In the genomic region with DNA sequence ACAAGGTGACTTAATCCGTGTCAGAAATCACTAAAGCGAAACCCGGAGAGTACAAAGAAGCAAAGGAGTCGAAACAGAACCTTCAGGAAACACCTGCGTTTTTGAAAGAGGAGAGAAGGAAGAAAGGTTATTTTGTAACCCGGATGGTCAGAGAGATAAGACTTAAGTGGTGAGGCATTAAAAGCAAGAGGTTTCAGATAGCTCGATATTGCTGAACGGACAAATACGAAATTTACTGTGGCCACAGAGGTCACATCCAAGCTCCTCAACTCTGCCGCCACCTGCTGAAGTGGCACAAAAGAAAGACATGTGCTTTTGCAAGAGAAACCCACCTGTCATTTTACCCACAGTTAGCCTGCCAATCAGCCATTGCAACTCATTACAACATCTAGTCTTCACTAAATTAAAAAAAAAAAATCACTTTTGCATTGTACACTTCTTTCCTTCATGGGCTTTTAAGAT, we compare ENCODE assay signal across 7 mouse cellular contexts. TPM values are rescaled to one million over a fixed set of nuclear protein-coding genes. Genes with fewer than 3 reads are reported as not detected.
DNase-seq lines count a peak whose midpoint lies in the region; ATAC-seq and TF ChIP-seq lines count a peak whose summit lies in the region.

No protein-coding gene starts in this region.

- TF ChIP-seq EP300 in stomach, postnatal 0 days (optimal IDR thresholded peaks at IDR 0.05) = no peak

- peak; percentile 11 for DNase-seq in ovary, postnatal 36 days (ENCODE audit: low spot score)
- DNase-seq in ovary, postnatal 10 days (ENCODE audit: low spot score) = no peak
- no peak for DNase-seq in hindbrain, postnatal 0 days (ENCODE audit: low spot score)
- peak; percentile 24 for DNase-seq in liver, embryonic 13.5 days
- DNase-seq in stomach, postnatal 0 days (ENCODE audit: low spot score) = no peak

- TF ChIP-seq POLR2A in cortical plate, adult 2 months (IDR thresholded peaks at IDR 0.05; ENCODE audit: extremely low read depth, insufficient read depth, low read length) = no peak

- TF ChIP-seq CTCF in cortical plate, adult 2 months (IDR thresholded peaks at IDR 0.05; ENCODE audit: extremely low read depth, insufficient read depth, low read length) = no peak
- TF ChIP-seq CTCF in hindbrain, postnatal 0 days (IDR thresholded peaks at IDR 0.05; ENCODE audit: low read depth) = no peak
- 0 out of 2 replicates have a peak, but pooled peaks have one; percentile 14 for TF ChIP-seq CTCF in stomach, postnatal 0 days (IDR thresholded peaks at IDR 0.05; ENCODE audit: low read depth)

- peak overlapping the region; percentile 61 for H3K4me2 ChIP-seq in hindbrain, postnatal 0 days (ENCODE audit: low read depth, low read length)
- peak overlapping the region; percentile 72 for H3K4me2 ChIP-seq in liver, embryonic 13.5 days
- H3K4me2 ChIP-seq in stomach, postnatal 0 days (replicated peaks; ENCODE audit: low read depth) = peak overlapping the region; percentile 60

- H3K9ac ChIP-seq in hindbrain, postnatal 0 days (replicated peaks; ENCODE audit: low read length) = peak overlapping the region; percentile 37; the same call in 1 of the 2 replicates
- peak overlapping the region; percentile 92 for H3K9ac ChIP-seq in liver, embryonic 13.5 days
- peak overlapping the region; percentile 61; the same call in 1 of the 2 replicates for H3K9ac ChIP-seq in stomach, postnatal 0 days (ENCODE audit: low read length)

- H3K27me3 ChIP-seq in hindbrain, postnatal 0 days (ENCODE audit: insufficient read depth, low read length) = no peaks in the 10 kb centered on the region
- H3K27me3 ChIP-seq in liver, embryonic 13.5 days = no peaks in the 10 kb centered on the region
- no peaks in the 10 kb centered on the region for H3K27me3 ChIP-seq in stomach, postnatal 0 days (ENCODE audit: control insufficient read depth, insufficient read depth, low read length)

- H3K4me3 ChIP-seq in cortical plate, adult 2 months (ENCODE audit: insufficient read depth, low read length) = peak overlapping the region; percentile 48; the same call in 1 of the 2 replicates
- H3K4me3 ChIP-seq in hindbrain, postnatal 0 days (ENCODE audit: low read length) = peak overlapping the region; percentile 89
- peak overlapping the region; percentile 92 for H3K4me3 ChIP-seq in liver, embryonic 13.5 days (replicated peaks)
- H3K4me3 ChIP-seq in stomach, postnatal 0 days (ENCODE audit: low read depth, low read length) = peak overlapping the region; percentile 94; the same call in 1 of the 2 replicates

- H3K27ac ChIP-seq in cortical plate, adult 2 months (ENCODE audit: insufficient read depth, low read length) = no peak overlapping the region
- no peak overlapping the region for H3K27ac ChIP-seq in hindbrain, postnatal 0 days
- H3K27ac ChIP-seq in liver, embryonic 13.5 days = peak overlapping the region; percentile 44
- H3K27ac ChIP-seq in stomach, postnatal 0 days (replicated peaks) = peak overlapping the region; percentile 49; the same call in 1 of the 2 replicates

- no peak for ATAC-seq in hindbrain, postnatal 0 days
- no peak for ATAC-seq in liver, embryonic 13.5 days (ENCODE audit: low read depth)
- ATAC-seq in stomach, postnatal 0 days (ENCODE audit: low FRiP score, low TSS enrichment) = no peak
- no peak for ATAC-seq in frontal cortex, adult (ENCODE audit: low TSS enrichment)

- H3K4me1 ChIP-seq in cortical plate, adult 2 months (ENCODE audit: control insufficient read depth, insufficient read depth, low read length) = peaks cover 2% of the 10 kb centered on the region; the same call in 1 of the 2 replicates
- H3K4me1 ChIP-seq in hindbrain, postnatal 0 days (ENCODE audit: insufficient read depth, low read length) = peaks cover 11% of the 10 kb centered on the region; the same call in 1 of the 2 replicates
- peaks cover 50% of the 10 kb centered on the region for H3K4me1 ChIP-seq in liver, embryonic 13.5 days (replicated peaks)
- no peaks in the 10 kb centered on the region for H3K4me1 ChIP-seq in stomach, postnatal 0 days (replicated peaks; ENCODE audit: control insufficient read depth, insufficient read depth)

- H3K9me3 ChIP-seq in hindbrain, postnatal 0 days (ENCODE audit: low read length) = no peaks in the 10 kb centered on the region
- no peaks in the 10 kb centered on the region for H3K9me3 ChIP-seq in liver, embryonic 13.5 days (replicated peaks)
- no peaks in the 10 kb centered on the region for H3K9me3 ChIP-seq in stomach, postnatal 0 days (ENCODE audit: control insufficient read depth, low read length)

- WGBS in hindbrain, postnatal 0 days = 74% methylated on average over 10 of the region's 10 CpGs
- WGBS in liver, embryonic 13.5 days (ENCODE audit: insufficient replicate concordance) = 9% methylated on average over 10 of the region's 10 CpGs
- 50% methylated on average over 10 of the region's 10 CpGs for WGBS in stomach, postnatal 0 days

- no peaks in the 10 kb centered on the region for H3K36me3 ChIP-seq in hindbrain, postnatal 0 days (ENCODE audit: insufficient read depth, low read length)
- H3K36me3 ChIP-seq in liver, embryonic 13.5 days = no peaks in the 10 kb centered on the region
- H3K36me3 ChIP-seq in stomach, postnatal 0 days (ENCODE audit: control insufficient read depth, insufficient read depth, low read length) = no peaks in the 10 kb centered on the region

RNA-seq across cellular contexts. Expression of gene Edem3, which starts 1.1 kb away (rescaled TPM):
- polyA plus RNA-seq in cortical plate, adult 2 months (2012; rRNA removed) = 14.7 and 15.2 TPM in 2 replicates
- 28.4 and 35.5 TPM in 2 replicates for total RNA-seq in hindbrain, postnatal 0 days (2014; rRNA removed)
- polyA plus RNA-seq in hindbrain, postnatal 0 days (2015; fragmentation: Nextera tagmentation; extraction: Ambion mirVana) = 10.1 and 10.8 TPM in 2 replicates
- 5.6 and 8.7 TPM in 2 replicates for polyA plus RNA-seq in liver, embryonic 13.5 days (2015; fragmentation: Nextera tagmentation; extraction: Ambion mirVana)
- polyA plus RNA-seq in stomach, postnatal 0 days (2015; fragmentation: Nextera tagmentation; extraction: Ambion mirVana) = 7.2 and 7.5 TPM in 2 replicates

Comparison
In these comparisons a context has a peak if more than half of its experiments do, and no peak if none do; other contexts are left out.
1. DNase-seq: peak in ovary, postnatal 36 days (single experiment) and liver, embryonic 13.5 days (single experiment); none in ovary, postnatal 10 days (single experiment), hindbrain, postnatal 0 days (single experiment) and stomach, postnatal 0 days (single experiment).
2. H3K27ac ChIP-seq: peak in liver, embryonic 13.5 days (single experiment) and stomach, postnatal 0 days (single experiment); none in cortical plate, adult 2 months (single experiment) and hindbrain, postnatal 0 days (single experiment).
3. H3K9ac ChIP-seq: peak in every context shown above with its lines; median percentile 92 in liver, embryonic 13.5 days; 61 in stomach, postnatal 0 days; 37 in hindbrain, postnatal 0 days.
4. Peak in every context shown above with its lines, with median percentiles within 50 percentile points of each other: H3K4me3 ChIP-seq and H3K4me2 ChIP-seq.